Mouse (Mus musculus) kidney, postnatal 0 days (tissue): Measurements from ENCODE around the gene Dip2b. TPM values are rescaled to one million over a fixed set of nuclear protein-coding genes. Genes with fewer than 3 reads are reported as not detected.
A peak's percentile ranks its signal among the peaks of the same experiment; 100 is the strongest.

Experiments used
- ATAC-seq: fragments of 200-750 bp; cut with Nextera tagmentation; replicated peaks from 2 replicates; pipeline ENCODE4 v1.8.0; 2017; ENCODE audit warnings: low read depth, moderate number of reproducible peaks, moderate TSS enrichment, moderate library complexity; ENCODE audit not compliant: low FRiP score
- DNase-seq: peaks from one replicate; pipeline ENCODE4 v3.0.0-alpha.2; 2016; ENCODE audit warnings: low spot score
- H3K27ac ChIP-seq: fragments of 300-500 bp; sonication (generic); 2 replicates; pipeline ENCODE4 v1.5.1; 2014; ENCODE audit warnings: mild to moderate bottlenecking
- H3K27me3 ChIP-seq: fragments of 300-500 bp; sonication (generic); 2 replicates; pipeline ENCODE4 v1.6.1; 2014; ENCODE audit warnings: low read length, mixed read lengths; ENCODE audit not compliant: insufficient read depth
- H3K36me3 ChIP-seq: fragments of 300-500 bp; sonication (generic); 2 replicates; pipeline ENCODE4 v1.6.1; 2014; ENCODE audit warnings: low read length, mixed read lengths; ENCODE audit not compliant: insufficient read depth
- H3K4me1 ChIP-seq: fragments of 300-500 bp; sonication (generic); replicated peaks from 2 replicates; pipeline ENCODE4 v1.6.1; 2014; ENCODE audit warnings: antibody characterized with exemption, low read length, mixed read lengths; ENCODE audit not compliant: insufficient read depth
- H3K4me2 ChIP-seq: fragments of 300-500 bp; sonication (generic); 2 replicates; pipeline ENCODE4 v1.6.1; 2014; ENCODE audit warnings: mild to moderate bottlenecking, low read length, moderate library complexity, mixed read lengths
- H3K4me3 ChIP-seq: fragments of 300-500 bp; sonication (generic); replicated peaks from 2 replicates; pipeline ENCODE4 v1.5.1; 2014; ENCODE audit warnings: low read depth, low read length
- H3K9ac ChIP-seq: fragments of 300-500 bp; sonication (generic); 2 replicates; pipeline ENCODE4 v1.6.1; 2014; ENCODE audit warnings: low read depth, low read length
- H3K9me3 ChIP-seq: fragments of 300-500 bp; sonication (generic); replicated peaks from 2 replicates; pipeline ENCODE4 v1.6.1; 2016; ENCODE audit warnings: low read length, inconsistent platforms, mixed read lengths
- CTCF ChIP-seq: IDR thresholded peaks from 2 replicates; pipeline ENCODE4 v1.5.1; 2016; ENCODE audit warnings: antibody characterized with exemption, low read depth, mild to moderate bottlenecking, moderate library complexity
- WGBS: fragments of 180-500 bp; shearing (Covaris S2); extraction: QIAGEN DNeasy Blood & Tissue Kit; methylation state at CpG from one replicate; pipeline ENCODE4 v1.1.7; 2014; 5-methylcytosine and 5-hydroxymethylcytosine counted together
- polyA plus RNA-seq: library from polyadenylated mRNA; unstranded; fragments of >200 nt; fragmentation: Nextera tagmentation; extraction: Ambion mirVana; gene quantifications from 2 replicates; pipeline ENCODE4 v1.2.1, GENCODE M21; 2015

Dip2b gene
- polyA plus RNA-seq, 1 experiment from 2014 or later = 4.9 TPM

- Histone ChIP-seq H3K27ac (no peak overlapping the region), H3K4me3 (no peak overlapping the region), H3K4me2 (no peak overlapping the region), H3K4me1 (no peaks in the 10 kb centered on the region), H3K36me3 (peaks cover 22% of the 10 kb centered on the region), H3K27me3 (no peaks in the 10 kb centered on the region), H3K9ac (no peak overlapping the region), H3K9me3 (0 out of 2 replicates have a peak, but pooled peaks cover 2% of the 10 kb centered on the region)
- no peak for TF ChIP-seq CTCF
- 53% methylated on average over 1 of the region's 1 CpGs for WGBS
- ATAC-seq (no peak), DNase-seq (peak; percentile 24)
Observed at GRCm38 (mm10) chr15:100219396-100219795, 180.9 kb downstream of the Dip2b start.

DNA sequence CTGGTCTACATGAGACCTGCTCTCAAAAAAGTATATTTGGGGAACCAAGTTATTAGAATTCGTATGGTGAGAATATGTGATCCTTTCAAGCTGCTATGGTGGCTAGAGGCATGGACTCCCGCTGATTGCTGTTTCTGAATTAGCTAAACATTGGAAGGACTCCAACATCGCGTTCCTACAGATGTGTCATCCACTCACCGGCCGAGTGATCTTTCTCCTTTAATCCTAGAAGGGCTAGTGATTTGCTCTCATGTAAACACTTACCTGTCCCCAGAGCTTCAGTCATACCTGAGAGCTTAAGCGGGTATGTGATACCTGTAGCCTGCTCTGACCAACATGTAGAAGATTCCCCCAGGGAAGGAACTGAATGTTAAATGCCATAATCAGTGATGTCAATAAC is 182.5 kb downstream of the Dip2b start:
- ATAC-seq = no peak
- no peak overlapping the region for H3K4me3 ChIP-seq
- no peak overlapping the region for H3K9ac ChIP-seq
- no peak overlapping the region for H3K4me2 ChIP-seq
- 0 out of 2 replicates have a peak, but pooled peaks cover 10% of the 10 kb centered on the region for H3K36me3 ChIP-seq
- H3K27ac ChIP-seq = no peak overlapping the region
- 0 out of 2 replicates have a peak, but pooled peaks cover 2% of the 10 kb centered on the region for H3K9me3 ChIP-seq
- no peak for TF ChIP-seq CTCF
- no peak for DNase-seq
- H3K4me1 ChIP-seq = no peaks in the 10 kb centered on the region
- WGBS = 85% methylated on average over 7 of the region's 7 CpGs
- no peaks in the 10 kb centered on the region for H3K27me3 ChIP-seq

DNA sequence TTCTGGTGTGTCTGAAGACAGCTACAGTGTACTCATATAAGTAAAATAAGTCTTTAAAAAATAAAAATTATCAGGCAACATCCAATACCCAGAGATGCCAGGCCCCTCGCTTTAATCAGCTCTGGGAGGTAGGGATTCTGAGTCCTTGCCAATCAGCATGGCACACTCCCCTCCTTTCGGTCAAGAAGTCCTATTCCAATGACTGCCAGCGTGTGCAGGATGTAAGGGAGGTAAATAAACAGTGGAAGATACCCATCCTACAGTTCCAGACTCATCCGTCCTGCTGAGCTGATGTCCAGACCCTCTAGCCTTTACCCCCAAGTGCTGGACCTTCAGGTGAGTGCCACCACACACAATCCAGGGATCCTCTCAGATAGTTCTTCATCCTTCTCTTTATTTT is 186.9 kb downstream of the Dip2b start:
- H3K9ac ChIP-seq = no peak overlapping the region
- 0 out of 2 replicates have a peak, but pooled peaks cover 2% of the 10 kb centered on the region for H3K9me3 ChIP-seq
- TF ChIP-seq CTCF = no peak
- no peak overlapping the region for H3K27ac ChIP-seq
- no peak overlapping the region for H3K4me3 ChIP-seq
- DNase-seq = no peak
- 0 out of 2 replicates have a peak, but pooled peaks cover 6% of the 10 kb centered on the region for H3K4me1 ChIP-seq
- no peak for ATAC-seq
- H3K4me2 ChIP-seq = no peak overlapping the region
- H3K27me3 ChIP-seq = no peaks in the 10 kb centered on the region
- 0 out of 2 replicates have a peak, but pooled peaks cover 4% of the 10 kb centered on the region for H3K36me3 ChIP-seq
- over 99% methylated on average over 4 of the region's 4 CpGs for WGBS

DNA sequence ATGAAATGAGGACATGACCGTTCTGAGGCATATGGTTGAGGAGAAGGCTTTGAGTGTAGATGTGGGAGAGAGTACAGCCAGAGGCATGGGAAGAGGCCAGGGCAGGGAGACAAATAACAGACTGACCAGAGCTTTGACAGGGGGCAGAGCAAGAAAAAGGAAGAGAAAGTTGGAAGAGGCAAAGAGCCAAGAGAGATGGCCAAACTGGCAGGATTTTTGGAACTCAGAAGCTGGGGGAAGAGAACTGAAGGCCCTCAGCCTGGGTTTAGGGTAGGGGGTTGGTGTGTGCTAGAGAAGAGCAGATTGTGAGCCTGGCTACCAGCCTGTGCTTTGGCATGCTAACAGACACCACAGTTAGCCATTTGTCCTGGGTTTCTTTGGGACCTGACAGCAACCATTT is 187.4 kb downstream of the Dip2b start:
- Histone ChIP-seq H3K4me1 (0 out of 2 replicates have a peak, but pooled peaks cover 6% of the 10 kb centered on the region), H3K4me2 (no peak overlapping the region), H3K27me3 (no peaks in the 10 kb centered on the region), H3K36me3 (0 out of 2 replicates have a peak, but pooled peaks cover 4% of the 10 kb centered on the region), H3K9me3 (0 out of 2 replicates have a peak, but pooled peaks cover 2% of the 10 kb centered on the region), H3K9ac (no peak overlapping the region), H3K4me3 (no peak overlapping the region), H3K27ac (0 out of 2 replicates have a peak overlapping the region, but pooled peaks have one; percentile 5)
- ATAC-seq (no peak), DNase-seq (no peak)
- TF ChIP-seq CTCF = no peak
- WGBS = 91% methylated on average over 1 of the region's 1 CpGs

- H3K4me2 ChIP-seq = peak overlapping the region; percentile 57
- WGBS = 3% methylated on average over 16 of the region's 17 CpGs
- 0 out of 2 replicates have a peak, but pooled peaks cover 4% of the 10 kb centered on the region for H3K36me3 ChIP-seq
- H3K9me3 ChIP-seq = 0 out of 2 replicates have a peak, but pooled peaks cover 2% of the 10 kb centered on the region
- H3K4me1 ChIP-seq = 0 out of 2 replicates have a peak, but pooled peaks cover 6% of the 10 kb centered on the region
- H3K27me3 ChIP-seq = no peaks in the 10 kb centered on the region
- ATAC-seq (no peak), DNase-seq (no peak)
- H3K9ac ChIP-seq = peak overlapping the region; percentile 97
- TF ChIP-seq CTCF = no peak
- H3K27ac ChIP-seq = peak overlapping the region; percentile 100
- peak overlapping the region; percentile 85 for H3K4me3 ChIP-seq
Observed at GRCm38 (mm10) chr15:100227031-100227662, 188.7 kb downstream of the Dip2b start.

GRCm38 (mm10) chr15:100227663-100228534 is 189.4 kb downstream of the Dip2b start, which contains the start of gene Atf1:
Gene Atf1, plus strand, starts transcription at chr15:100227819.
- Histone ChIP-seq H3K9me3 (no peaks in the 10 kb centered on the region), H3K4me3 (peak within 1 kb of the TSS; percentile 85), H3K4me1 (0 out of 2 replicates have a peak, but pooled peaks cover 6% of the 10 kb centered on the region), H3K27me3 (no peaks in the 10 kb centered on the region), H3K27ac (peak within 1 kb of the TSS; percentile 100), H3K4me2 (peak within 1 kb of the TSS; percentile 57), H3K36me3 (0 out of 2 replicates have a peak, but pooled peaks cover 4% of the 10 kb centered on the region), H3K9ac (peak within 1 kb of the TSS; percentile 97)
- DNase-seq (peak; percentile 92), ATAC-seq (peak; percentile 82)
- under 1% methylated on average over 76 of the region's 133 CpGs for WGBS
- peak; percentile 46; the same call in 1 of the 2 replicates for TF ChIP-seq CTCF
